Mouse (Mus musculus): ENCODE results near the gene Cpt1a.

Gene Cpt1a

GRCm38 (mm10) chr19:3428057-3428830 lies 106.1 kb downstream of the Cpt1a start:
- no peak for DNase-seq (ENCODE audit: low spot score)

- no peak for DNase-seq (ENCODE audit: low spot score)
Observed at GRCm38 (mm10) chr19:3429156-3429816, 107.2 kb downstream of the Cpt1a start.

GRCm38 (mm10) chr19:3431066-3431465 lies 108.9 kb downstream of the Cpt1a start:
- no peak for DNase-seq (ENCODE audit: low spot score)

GRCm38 (mm10) chr19:3431969-3432368 lies 109.8 kb downstream of the Cpt1a start:
- no peak for DNase-seq (ENCODE audit: low spot score)

GRCm38 (mm10) chr19:3434124-3434523 lies 112.0 kb downstream of the Cpt1a start:
- no peak for DNase-seq (ENCODE audit: low spot score)

GRCm38 (mm10) chr19:3434641-3435040 lies 112.5 kb downstream of the Cpt1a start:
- DNase-seq (ENCODE audit: low spot score), result no peak

Measured in testis, postnatal 14 days (tissue).